Mouse (Mus musculus) gastrocnemius, adult 2 months (tissue): ENCODE results near the gene Rabgap1l. TPM values are rescaled to one million over a fixed set of nuclear protein-coding genes. Genes with fewer than 3 reads are reported as not detected.

Experiments used
- DNase-seq: peaks from one replicate; pipeline ENCODE4 v3.0.0; 2022
- H3K27ac ChIP-seq: fragments of 200-600 bp; 2 replicates; pipeline ENCODE4 v1.8.1; 2022; ENCODE audit warnings: mild to moderate bottlenecking
- H3K4me3 ChIP-seq: fragments of 200-600 bp; 2 replicates; pipeline ENCODE4 v1.8.1; 2022; ENCODE audit warnings: mild to moderate bottlenecking, moderate library complexity
- CTCF ChIP-seq: fragments of 200-600 bp; IDR thresholded peaks from 2 replicates; pipeline ENCODE4 v1.8.1; 2022; ENCODE audit warnings: antibody characterized with exemption, mild to moderate bottlenecking, moderate library complexity
- intact Hi-C: fragments of 180-260 bp; cut with DNase I; formaldehyde crosslinking; loops from one replicate; pipeline ENCODE4 v1.15.1; 2025
- total RNA-seq, 2 experiments: library from RNA; stranded (reverse); gene quantifications; 2 replicates each; pipeline ENCODE4 v1.2.3; 2021

Rabgap1l gene
- total RNA-seq, 2 experiments from 2014 or later = 7.7 to 15.3 TPM

- DNase-seq = no peak
- intact Hi-C loops = no loop called here
- TF ChIP-seq CTCF = no peak
These were observed 258.3 kb downstream of the Rabgap1l start for GRCm38 (mm10) chr1:160534571-160535335.

GRCm38 (mm10) chr1:160533209-160533820, 259.7 kb downstream of the Rabgap1l start:
- Histone ChIP-seq H3K4me3 (no peak overlapping the region), H3K27ac (no peak overlapping the region)
- intact Hi-C loops = no loop called here
- TF ChIP-seq CTCF = no peak
- no peak for DNase-seq

More at GRCm38 (mm10) chr1:160534571-160535335, 258.3 kb downstream of the Rabgap1l start:
- Histone ChIP-seq H3K4me3 (no peak overlapping the region), H3K27ac (no peak overlapping the region)

GRCm38 (mm10) chr1:160531402-160531801, 261.6 kb downstream of the Rabgap1l start:
- no peak overlapping the region for H3K27ac ChIP-seq
- intact Hi-C loops = no loop called here
- DNase-seq = peak; percentile 90
- no peak overlapping the region for H3K4me3 ChIP-seq
- TF ChIP-seq CTCF = peak; percentile 42

GRCm38 (mm10) chr1:160521918-160522317, 271.1 kb downstream of the Rabgap1l start:
- no peak overlapping the region for H3K4me3 ChIP-seq
- DNase-seq = no peak
- intact Hi-C loops = no loop called here
- no peak for TF ChIP-seq CTCF
- no peak overlapping the region for H3K27ac ChIP-seq

- no peak for TF ChIP-seq CTCF
- Histone ChIP-seq H3K4me3 (no peak overlapping the region), H3K27ac (no peak overlapping the region)
- intact Hi-C loops = no loop called here
- no peak for DNase-seq
These were observed 272.3 kb downstream of the Rabgap1l start for GRCm38 (mm10) chr1:160520665-160521064.

- Histone ChIP-seq H3K4me3 (no peak overlapping the region), H3K27ac (no peak overlapping the region)
- intact Hi-C loops = no loop called here
- no peak for TF ChIP-seq CTCF
- DNase-seq = no peak
These were observed 273.0 kb downstream of the Rabgap1l start for GRCm38 (mm10) chr1:160519896-160520465.

GRCm38 (mm10) chr1:160518552-160518951, 274.5 kb downstream of the Rabgap1l start:
- no peak for DNase-seq
- no peak overlapping the region for H3K4me3 ChIP-seq
- H3K27ac ChIP-seq = no peak overlapping the region
- TF ChIP-seq CTCF = no peak
- intact Hi-C loops = no loop called here

GRCm38 (mm10) chr1:160507766-160508165, 285.2 kb downstream of the Rabgap1l start:
- DNase-seq = no peak
- intact Hi-C loops = no loop called here
- no peak for TF ChIP-seq CTCF
- H3K27ac ChIP-seq = no peak overlapping the region
- no peak overlapping the region for H3K4me3 ChIP-seq

GRCm38 (mm10) chr1:160496906-160497577, 296.0 kb downstream of the Rabgap1l start:
- no peak overlapping the region for H3K27ac ChIP-seq
- intact Hi-C loops = no loop called here
- H3K4me3 ChIP-seq = no peak overlapping the region
- no peak for DNase-seq
- no peak for TF ChIP-seq CTCF

GRCm38 (mm10) chr1:160485731-160486130, 307.3 kb downstream of the Rabgap1l start:
- intact Hi-C loops = no loop called here
- no peak for DNase-seq
- H3K4me3 ChIP-seq = no peak overlapping the region

GRCm38 (mm10) chr1:160485028-160485427, 308.0 kb downstream of the Rabgap1l start:
- no peak overlapping the region for H3K27ac ChIP-seq
- intact Hi-C loops = no loop called here
- TF ChIP-seq CTCF = no peak
- no peak overlapping the region for H3K4me3 ChIP-seq
- no peak for DNase-seq

More at GRCm38 (mm10) chr1:160485731-160486130, 307.3 kb downstream of the Rabgap1l start:
- no peak overlapping the region for H3K27ac ChIP-seq
- TF ChIP-seq CTCF = no peak

- no peak for DNase-seq
- no peak overlapping the region for H3K4me3 ChIP-seq
- no peak for TF ChIP-seq CTCF
- no peak overlapping the region for H3K27ac ChIP-seq
- intact Hi-C loops = no loop called here
These were observed 311.4 kb downstream of the Rabgap1l start for GRCm38 (mm10) chr1:160481643-160482042.

- Histone ChIP-seq H3K27ac (no peak overlapping the region), H3K4me3 (no peak overlapping the region)
- no peak for DNase-seq
- TF ChIP-seq CTCF = no peak
- intact Hi-C loops = no loop called here
These were observed 325.6 kb downstream of the Rabgap1l start for GRCm38 (mm10) chr1:160467443-160467842.
